Mouse (Mus musculus): Measurements from ENCODE around the gene Gm5941. TPM values are rescaled to one million over a fixed set of nuclear protein-coding genes. Genes with fewer than 3 reads are reported as not detected.

The Gm5941 gene
- not detected for polyA plus RNA-seq (2014; fragmentation: Illumina TruSeq; extraction: RNeasy Lipid Tissue Mini Kit (QIAGEN cat#74804); ENCODE audit: low read depth, low replicate concordance)

DNA sequence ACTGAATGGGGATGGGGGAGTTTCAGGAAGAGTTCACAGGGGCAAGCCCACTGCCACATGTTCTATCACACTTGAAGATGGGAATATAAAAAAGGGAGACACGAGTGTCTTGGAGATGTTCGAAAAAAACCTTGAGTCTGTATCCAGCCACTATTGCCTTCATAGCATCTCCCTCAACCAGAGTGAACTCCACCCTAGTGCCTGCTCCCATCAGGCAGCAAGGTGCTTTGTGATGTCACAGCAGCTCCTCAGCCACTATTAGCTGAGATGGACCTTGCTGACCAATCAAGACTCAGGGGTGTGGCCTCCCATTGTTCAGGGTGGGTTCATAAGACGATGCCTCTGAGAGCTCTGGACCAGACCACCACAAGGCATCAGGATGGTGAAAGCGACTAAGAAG is at the start of gene Gm5941:
Gm5941 (plus strand) TSS at position 301 of the 400 bp plus-strand sequence.

Other genes with a start within 250 kb of the Gm5941 start
- not detected for gene Mageb18, start 109.6 kb downstream of the Gm5941 start, polyA plus RNA-seq (2014; fragmentation: Illumina TruSeq; extraction: RNeasy Lipid Tissue Mini Kit (QIAGEN cat#74804); ENCODE audit: low read depth, low replicate concordance)